Mouse (Mus musculus) thymus, adult 2 months (tissue): Measurements from ENCODE around the gene Paqr5.

ENCODE experiments used
- CTCF ChIP-seq: fragments of 200-500 bp; IDR thresholded peaks from 2 replicates; pipeline ENCODE4 v1.5.1; 2012; ENCODE audit warnings: mild to moderate bottlenecking, control low read depth, low read length, moderate library complexity, borderline replicate concordance; ENCODE audit not compliant: control insufficient read depth, poor library complexity, insufficient read depth; ENCODE audit errors: extremely low read depth
- POLR2A ChIP-seq: fragments of 200-500 bp; IDR thresholded peaks from 2 replicates; pipeline ENCODE4 v1.6.1; 2012; ENCODE audit warnings: mild to moderate bottlenecking, low read length, control low read depth, moderate library complexity; ENCODE audit not compliant: control insufficient read depth, poor library complexity, insufficient read depth; ENCODE audit errors: extremely low read depth

DNA sequence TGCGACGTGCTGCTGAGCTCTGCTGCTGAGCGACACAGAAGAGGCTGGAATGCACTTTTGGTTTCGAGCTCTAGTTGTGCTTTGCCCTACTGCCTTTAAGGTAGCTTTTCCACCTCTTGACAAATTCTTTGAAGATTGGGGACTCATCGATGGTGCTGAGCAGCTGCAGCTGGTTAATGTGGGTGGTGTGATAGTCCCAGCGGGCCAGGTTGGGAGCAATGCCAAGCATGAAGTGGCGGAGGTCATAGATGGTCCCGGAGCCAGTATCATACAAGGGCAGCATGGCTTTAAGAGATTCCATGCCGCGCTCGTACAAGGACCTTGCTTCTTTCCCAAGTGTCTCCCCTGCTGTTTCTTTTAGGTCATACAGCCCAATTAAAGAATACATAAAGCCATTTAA lies 33.3 kb upstream of the Paqr5 start:
- no peak for TF ChIP-seq POLR2A
- TF ChIP-seq CTCF = no peak; the same call in 1 of the 2 replicates
